Mouse (Mus musculus) C2C12 (cell line): ENCODE measurements around the gene Tbc1d22b.

Experiments used
- CEBPB ChIP-seq: IDR thresholded peaks from one replicate; pipeline ENCODE4 v1.6.1; 2011; ENCODE audit warnings: low read depth, mild to moderate bottlenecking, control low read depth, moderate library complexity
- CTCF ChIP-seq: IDR thresholded peaks from one replicate; pipeline ENCODE4 v1.5.1; 2011; ENCODE audit not compliant: control insufficient read depth, insufficient read depth, insufficient read length
- FOSL1 ChIP-seq: IDR thresholded peaks from one replicate; pipeline ENCODE4 v1.8.0; 2011; ENCODE audit warnings: mild to moderate bottlenecking, low read length; ENCODE audit not compliant: poor library complexity, insufficient read depth, severe bottlenecking
- MAX ChIP-seq: IDR thresholded peaks from one replicate; pipeline ENCODE4 v1.6.1; 2011; ENCODE audit warnings: mild to moderate bottlenecking, control low read depth
- MYOD1 ChIP-seq: IDR thresholded peaks from one replicate; pipeline ENCODE4 v1.6.1; 2011; ENCODE audit warnings: low read depth; ENCODE audit not compliant: control insufficient read depth, insufficient read length
- MYOG ChIP-seq: IDR thresholded peaks from one replicate; pipeline ENCODE4 v1.6.1; 2011; ENCODE audit not compliant: control insufficient read depth, insufficient read length; ENCODE audit errors: extremely low read depth
- USF1 ChIP-seq: IDR thresholded peaks from one replicate; pipeline ENCODE4 v1.6.1; 2011; ENCODE audit warnings: low read depth, mild to moderate bottlenecking, control low read depth, moderate library complexity

- TF ChIP-seq MAX (no peak), CTCF (no peak), MYOD1 (no peak), USF1 (no peak), MYOG (no peak), FOSL1 (no peak), CEBPB (no peak)
Measured at GRCm38 (mm10) chr17:29568435-29568834, 18.9 kb downstream of the Tbc1d22b start.
